Mouse (Mus musculus): Measurements from ENCODE around the gene Gper1. TPM values are rescaled to one million over a fixed set of nuclear protein-coding genes. Genes with fewer than 3 reads are reported as not detected.
A peak's percentile ranks its signal among the peaks of the same experiment; 100 is the strongest.

Gper1 gene
- polyA plus RNA-seq, 1 experiment = 0.39 TPM

- TF ChIP-seq POLR2A (IDR thresholded peaks at IDR 0.05; ENCODE audit: low read depth, low read length) = no peak
- TF ChIP-seq CTCF (IDR thresholded peaks at IDR 0.05; ENCODE audit: extremely low read depth, insufficient read depth, insufficient read length, insufficient replicate concordance) = no peak
- Histone ChIP-seq H3K27ac (ENCODE audit: insufficient read depth, low read length) (peak overlapping the region; percentile 56), H3K36me3 (ENCODE audit: control insufficient read depth, insufficient read depth, low read length) (no peaks in the 10 kb centered on the region), H3K27me3 (ENCODE audit: control insufficient read depth, insufficient read depth, low read length) (no peaks in the 10 kb centered on the region), H3K4me3 (ENCODE audit: extremely low read depth, insufficient read depth, insufficient read length) (peak overlapping the region; percentile 12; the same call in 1 of the 2 replicates), H3K4me1 (ENCODE audit: control insufficient read depth, insufficient read depth, insufficient read length) (peaks cover 14% of the 10 kb centered on the region; the same call in 1 of the 2 replicates)
- WGBS = 42% methylated on average over 7 of the region's 7 CpGs
- DNase-seq (ENCODE audit: low read depth in 1 of 2, low spot score in 2 of 2) = no peak
These were observed 17.5 kb upstream of the Gper1 start for GRCm38 (mm10) chr5:139405478-139405877.

- H3K27ac ChIP-seq (ENCODE audit: insufficient read depth, low read length) = peak overlapping the region; percentile 56
- TF ChIP-seq POLR2A (IDR thresholded peaks at IDR 0.05; ENCODE audit: low read depth, low read length) = no peak
- no peak for TF ChIP-seq CTCF (IDR thresholded peaks at IDR 0.05; ENCODE audit: extremely low read depth, insufficient read depth, insufficient read length, insufficient replicate concordance)
- no peaks in the 10 kb centered on the region for H3K27me3 ChIP-seq (ENCODE audit: control insufficient read depth, insufficient read depth, low read length)
- H3K4me1 ChIP-seq (ENCODE audit: control insufficient read depth, insufficient read depth, insufficient read length) = peaks cover 14% of the 10 kb centered on the region; the same call in 1 of the 2 replicates
- H3K4me3 ChIP-seq (ENCODE audit: extremely low read depth, insufficient read depth, insufficient read length) = peak overlapping the region; percentile 12; the same call in 1 of the 2 replicates
- H3K36me3 ChIP-seq (ENCODE audit: control insufficient read depth, insufficient read depth, low read length) = no peaks in the 10 kb centered on the region
- DNase-seq (ENCODE audit: low read depth in 1 of 2, low spot score in 2 of 2) = no peak
- WGBS = 68% methylated on average over 3 of the region's 3 CpGs
These were observed 17.0 kb upstream of the Gper1 start for GRCm38 (mm10) chr5:139405953-139406352.

- 49% methylated on average over 14 of the region's 14 CpGs for WGBS
- DNase-seq (ENCODE audit: low read depth in 1 of 2, low spot score in 2 of 2) = no peak
- peak overlapping the region; percentile 49; the same call in 1 of the 2 replicates for H3K4me3 ChIP-seq (ENCODE audit: extremely low read depth, insufficient read depth, insufficient read length)
- TF ChIP-seq POLR2A (IDR thresholded peaks at IDR 0.05; ENCODE audit: low read depth, low read length) (no peak), CTCF (IDR thresholded peaks at IDR 0.05; ENCODE audit: extremely low read depth, insufficient read depth, insufficient read length, insufficient replicate concordance) (no peak)
- no peaks in the 10 kb centered on the region for H3K27me3 ChIP-seq (ENCODE audit: control insufficient read depth, insufficient read depth, low read length)
- peaks cover 14% of the 10 kb centered on the region; the same call in 1 of the 2 replicates for H3K4me1 ChIP-seq (ENCODE audit: control insufficient read depth, insufficient read depth, insufficient read length)
- H3K27ac ChIP-seq (ENCODE audit: insufficient read depth, low read length) = peak overlapping the region; percentile 76
- H3K36me3 ChIP-seq (ENCODE audit: control insufficient read depth, insufficient read depth, low read length) = no peaks in the 10 kb centered on the region
These were observed 15.6 kb upstream of the Gper1 start for GRCm38 (mm10) chr5:139407121-139407885.

GRCm38 (mm10) chr5:139408511-139408910 is 14.4 kb upstream of the Gper1 start:
- no peaks in the 10 kb centered on the region for H3K36me3 ChIP-seq (ENCODE audit: control insufficient read depth, insufficient read depth, low read length)
- peak overlapping the region; percentile 76 for H3K27ac ChIP-seq (ENCODE audit: insufficient read depth, low read length)
- DNase-seq (ENCODE audit: low read depth in 1 of 2, low spot score in 2 of 2) = peak; percentile 36 to 40
- TF ChIP-seq CTCF (IDR thresholded peaks at IDR 0.05; ENCODE audit: extremely low read depth, insufficient read depth, insufficient read length, insufficient replicate concordance) (no peak), POLR2A (IDR thresholded peaks at IDR 0.05; ENCODE audit: low read depth, low read length) (no peak)
- WGBS = 28% methylated on average over 7 of the region's 7 CpGs
- H3K4me3 ChIP-seq (ENCODE audit: extremely low read depth, insufficient read depth, insufficient read length) = peak overlapping the region; percentile 49
- no peaks in the 10 kb centered on the region for H3K27me3 ChIP-seq (ENCODE audit: control insufficient read depth, insufficient read depth, low read length)
- peaks cover 9% of the 10 kb centered on the region; the same call in 1 of the 2 replicates for H3K4me1 ChIP-seq (ENCODE audit: control insufficient read depth, insufficient read depth, insufficient read length)

GRCm38 (mm10) chr5:139409412-139409811 is 13.5 kb upstream of the Gper1 start:
- WGBS = 83% methylated on average over 12 of the region's 12 CpGs
- DNase-seq (ENCODE audit: low read depth in 1 of 2, low spot score in 2 of 2) = no peak
- Histone ChIP-seq H3K27me3 (ENCODE audit: control insufficient read depth, insufficient read depth, low read length) (no peaks in the 10 kb centered on the region), H3K4me1 (ENCODE audit: control insufficient read depth, insufficient read depth, insufficient read length) (peaks cover 5% of the 10 kb centered on the region; the same call in 1 of the 2 replicates), H3K4me3 (ENCODE audit: extremely low read depth, insufficient read depth, insufficient read length) (no peak overlapping the region), H3K27ac (ENCODE audit: insufficient read depth, low read length) (no peak overlapping the region; the same call in none of the 2 replicates), H3K36me3 (ENCODE audit: control insufficient read depth, insufficient read depth, low read length) (no peaks in the 10 kb centered on the region)
- no peak for TF ChIP-seq POLR2A (IDR thresholded peaks at IDR 0.05; ENCODE audit: low read depth, low read length)
- TF ChIP-seq CTCF (IDR thresholded peaks at IDR 0.05; ENCODE audit: extremely low read depth, insufficient read depth, insufficient read length, insufficient replicate concordance) = no peak

GRCm38 (mm10) chr5:139410056-139410455 is 12.9 kb upstream of the Gper1 start:
- Histone ChIP-seq H3K4me1 (ENCODE audit: control insufficient read depth, insufficient read depth, insufficient read length) (peaks cover 5% of the 10 kb centered on the region; the same call in 1 of the 2 replicates), H3K27me3 (ENCODE audit: control insufficient read depth, insufficient read depth, low read length) (no peaks in the 10 kb centered on the region), H3K36me3 (ENCODE audit: control insufficient read depth, insufficient read depth, low read length) (no peaks in the 10 kb centered on the region), H3K27ac (ENCODE audit: insufficient read depth, low read length) (no peak overlapping the region), H3K4me3 (ENCODE audit: extremely low read depth, insufficient read depth, insufficient read length) (no peak overlapping the region)
- no peak for DNase-seq (ENCODE audit: low read depth in 1 of 2, low spot score in 2 of 2)
- 83% methylated on average over 4 of the region's 4 CpGs for WGBS
- TF ChIP-seq CTCF (IDR thresholded peaks at IDR 0.05; ENCODE audit: extremely low read depth, insufficient read depth, insufficient read length, insufficient replicate concordance) (no peak), POLR2A (IDR thresholded peaks at IDR 0.05; ENCODE audit: low read depth, low read length) (no peak)

GRCm38 (mm10) chr5:139411117-139411516 is 11.8 kb upstream of the Gper1 start:
- no peak for TF ChIP-seq POLR2A (IDR thresholded peaks at IDR 0.05; ENCODE audit: low read depth, low read length)
- TF ChIP-seq CTCF (IDR thresholded peaks at IDR 0.05; ENCODE audit: extremely low read depth, insufficient read depth, insufficient read length, insufficient replicate concordance) = no peak
- 95% methylated on average over 6 of the region's 6 CpGs for WGBS
- H3K4me1 ChIP-seq (ENCODE audit: control insufficient read depth, insufficient read depth, insufficient read length) = peaks cover 5% of the 10 kb centered on the region; the same call in 1 of the 2 replicates
- H3K27ac ChIP-seq (ENCODE audit: insufficient read depth, low read length) = no peak overlapping the region
- H3K27me3 ChIP-seq (ENCODE audit: control insufficient read depth, insufficient read depth, low read length) = no peaks in the 10 kb centered on the region
- no peak overlapping the region for H3K4me3 ChIP-seq (ENCODE audit: extremely low read depth, insufficient read depth, insufficient read length)
- DNase-seq (ENCODE audit: low read depth in 1 of 2, low spot score in 2 of 2) = no peak
- H3K36me3 ChIP-seq (ENCODE audit: control insufficient read depth, insufficient read depth, low read length) = no peaks in the 10 kb centered on the region
